Mouse (Mus musculus): ENCODE measurements at regions not wholly inside any gene's neighbourhood (a gene's known extent, or its start where the extent isn't known, plus 50 kb on each side); places are given as distances from the start of the nearest gene placed in this dataset.

DNA sequence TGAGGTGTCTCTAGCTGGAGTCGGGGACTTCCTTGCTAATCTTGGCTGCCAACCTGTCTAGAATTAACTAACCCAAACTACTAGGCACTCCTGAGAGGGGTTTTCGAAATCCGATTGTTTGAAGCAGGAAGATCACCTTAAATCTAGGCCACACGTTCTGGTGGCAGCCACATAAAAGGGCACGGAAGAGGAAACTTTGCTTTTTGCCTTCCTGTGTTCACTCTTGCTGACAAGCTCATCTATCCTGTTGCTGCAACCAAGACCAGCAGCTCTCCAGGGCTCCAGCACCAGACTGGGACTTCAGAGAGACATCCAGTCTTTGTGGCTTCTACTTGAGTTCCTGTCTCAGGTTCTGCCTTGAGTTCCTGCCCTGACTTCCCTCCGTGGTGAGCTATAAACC is 75.5 kb downstream of the 1700001O22Rik start:
- TF ChIP-seq CTCF (IDR thresholded peaks at IDR 0.05; ENCODE audit: insufficient read depth, low read length) (no peak), POLR2A (IDR thresholded peaks at IDR 0.05; ENCODE audit: borderline replicate concordance, extremely low read depth, low read depth, low read length) (no peak)
